Mouse (Mus musculus) cerebellum, postnatal 10 days (tissue): ENCODE data around the gene Alk.

Experiments
- DNase-seq, 2 experiments: peaks; one replicate each; pipeline ENCODE4 v3.0.0; 2021; ENCODE audit warnings: mixed read lengths in 2 of 2

The Alk gene

DNA sequence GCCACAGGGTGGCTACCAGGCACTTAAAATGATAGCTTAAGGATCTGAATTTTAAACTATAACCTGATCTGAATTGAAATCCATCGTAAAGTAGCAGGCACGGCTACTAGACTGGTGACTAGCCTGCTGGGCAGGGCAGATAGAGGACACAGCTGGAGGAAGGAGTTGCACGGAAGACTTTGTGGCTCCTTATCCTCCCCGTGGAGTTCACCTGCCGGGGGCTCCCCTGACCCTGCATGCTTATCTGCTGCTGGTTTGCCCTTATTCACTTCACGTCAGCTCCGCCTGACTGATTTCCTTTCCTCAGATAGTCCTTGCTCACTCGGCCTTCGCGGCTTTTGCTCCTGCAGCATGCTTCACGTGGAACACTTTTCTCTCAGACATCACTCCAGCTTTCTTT lies 484.1 kb downstream of the Alk start:
- DNase-seq: no peak

DNA sequence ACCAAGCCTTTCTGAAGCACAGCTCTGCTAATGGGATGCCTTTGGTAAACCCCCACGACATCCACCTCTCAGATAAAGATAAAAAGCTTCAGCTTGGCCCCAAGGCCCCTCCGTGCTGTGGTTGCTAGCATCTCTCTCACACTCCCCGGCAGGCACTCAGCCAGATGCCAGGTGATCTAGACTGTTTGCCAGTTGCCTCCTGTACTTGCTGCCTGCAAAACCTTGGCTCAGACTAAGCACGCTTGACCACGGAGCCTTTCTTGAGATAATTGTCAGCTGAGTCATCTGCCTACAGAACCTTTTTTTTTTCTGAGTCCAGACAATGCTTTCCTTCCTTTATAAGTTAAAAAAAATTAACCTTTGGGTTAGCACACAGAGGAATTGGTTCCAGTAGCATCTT lies 486.1 kb downstream of the Alk start:
- peak; percentile 79 to 91 for DNase-seq

DNA sequence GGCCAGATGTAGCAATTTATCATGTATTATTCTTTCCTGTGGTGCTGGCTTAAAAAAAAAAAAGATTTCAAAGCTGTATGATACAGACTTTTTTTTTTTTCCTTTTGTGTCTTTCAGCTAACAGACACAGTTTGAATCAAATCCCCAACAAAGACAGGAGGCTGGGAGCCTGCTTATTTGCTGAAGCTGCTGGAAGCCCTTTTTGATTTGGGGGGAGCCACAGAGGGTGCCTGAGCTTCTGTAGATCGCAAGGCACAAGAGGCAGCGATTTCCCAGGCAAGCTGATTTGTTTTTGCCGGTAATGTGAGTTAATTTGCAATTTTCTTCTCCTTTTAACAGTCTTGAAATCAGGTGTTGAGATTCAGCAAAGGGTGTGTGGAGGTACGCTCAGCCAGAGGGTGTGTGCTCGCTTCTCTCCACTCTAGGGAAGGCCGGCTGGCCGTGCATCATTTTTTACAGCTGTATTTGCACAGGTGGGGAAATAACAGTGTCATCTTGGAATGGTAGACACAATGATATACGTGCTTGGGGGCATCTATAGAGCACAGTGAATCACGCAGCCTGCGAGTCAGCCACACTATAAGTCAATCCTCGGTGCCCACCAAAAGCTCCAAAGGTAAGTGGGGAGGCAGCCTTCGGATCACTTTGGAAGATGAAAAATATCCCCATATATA lies 489.0 kb downstream of the Alk start:
- no peak for DNase-seq

DNA sequence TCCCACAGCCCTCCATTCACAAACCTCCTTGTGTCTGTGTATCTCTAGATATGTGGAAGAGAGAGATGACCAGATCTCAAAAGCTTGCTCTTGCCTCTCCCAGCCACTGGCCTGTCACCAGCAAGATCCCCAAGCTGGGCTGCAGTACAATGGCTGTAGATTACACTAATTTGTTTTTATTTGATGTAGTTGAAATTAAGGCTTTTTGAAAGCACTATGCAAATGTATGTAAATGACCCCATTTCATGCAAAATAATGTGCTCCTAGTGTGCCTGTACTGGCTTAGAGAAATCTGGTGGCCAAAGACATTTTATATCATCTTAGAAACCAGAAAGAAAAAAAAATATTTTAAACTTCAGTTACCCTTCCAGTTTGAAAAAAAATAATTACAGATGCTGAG lies 492.4 kb downstream of the Alk start:
- DNase-seq: no peak

DNA sequence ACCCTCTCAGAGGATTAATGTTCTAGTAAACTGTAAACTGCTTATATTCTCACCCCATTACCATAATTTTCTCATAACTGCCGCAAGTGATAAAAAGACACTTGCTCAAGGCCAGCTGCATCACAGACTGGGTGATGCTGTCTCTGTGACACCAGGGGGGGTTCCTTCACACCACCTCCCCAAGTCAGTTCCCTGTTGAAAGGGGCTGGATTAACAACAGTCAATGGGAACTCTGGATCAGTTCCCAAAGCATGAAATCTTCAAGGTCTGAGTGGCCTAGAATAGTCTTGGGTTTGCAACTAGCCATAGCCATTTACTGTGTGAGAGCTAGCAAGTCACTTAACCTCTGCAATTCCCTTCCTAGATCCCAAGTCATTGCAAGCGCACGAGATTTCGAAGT lies 492.9 kb downstream of the Alk start:
- no peak for DNase-seq

DNA sequence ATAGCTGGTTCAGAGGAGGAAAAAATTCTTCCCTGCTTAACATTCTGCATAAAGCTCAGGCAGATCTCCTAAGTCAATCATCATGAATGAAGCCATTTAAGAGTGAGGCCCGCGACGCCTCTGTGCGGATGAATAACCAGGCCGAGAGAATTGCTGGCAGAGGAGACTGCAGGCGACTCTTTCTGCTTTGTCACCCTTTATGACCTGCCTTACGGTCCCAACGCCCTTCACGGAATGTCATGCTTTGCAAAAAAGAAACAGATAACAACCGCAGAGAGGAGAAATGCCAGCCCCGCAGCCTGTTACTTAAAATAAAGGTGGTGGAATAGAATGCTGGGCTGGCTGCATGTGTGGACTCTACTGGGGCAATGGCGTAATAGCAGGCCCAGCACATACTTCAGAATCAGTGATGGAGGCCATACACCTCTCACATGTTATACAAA lies 517.1 kb downstream of the Alk start:
- DNase-seq: peak; percentile 50 to 54

DNA sequence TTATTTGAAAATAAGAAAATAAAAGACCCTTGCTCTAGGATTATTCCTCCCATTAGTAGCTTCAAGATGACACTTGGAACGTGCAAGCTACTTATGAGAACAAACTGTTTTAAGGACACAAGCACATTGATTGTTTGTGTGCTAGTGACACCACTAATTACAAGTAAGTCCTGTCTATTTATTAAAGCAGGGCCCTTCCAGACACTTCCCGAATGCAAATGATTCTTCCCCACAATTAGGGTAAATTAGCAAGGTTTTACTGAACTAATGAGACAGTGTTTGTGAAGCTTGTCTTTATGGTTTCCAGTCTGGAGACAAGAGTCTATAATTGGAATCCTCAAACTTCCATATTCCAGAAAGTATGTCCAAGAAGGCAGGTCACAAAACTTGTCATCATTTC lies 523.0 kb downstream of the Alk start:
- no peak for DNase-seq

DNA sequence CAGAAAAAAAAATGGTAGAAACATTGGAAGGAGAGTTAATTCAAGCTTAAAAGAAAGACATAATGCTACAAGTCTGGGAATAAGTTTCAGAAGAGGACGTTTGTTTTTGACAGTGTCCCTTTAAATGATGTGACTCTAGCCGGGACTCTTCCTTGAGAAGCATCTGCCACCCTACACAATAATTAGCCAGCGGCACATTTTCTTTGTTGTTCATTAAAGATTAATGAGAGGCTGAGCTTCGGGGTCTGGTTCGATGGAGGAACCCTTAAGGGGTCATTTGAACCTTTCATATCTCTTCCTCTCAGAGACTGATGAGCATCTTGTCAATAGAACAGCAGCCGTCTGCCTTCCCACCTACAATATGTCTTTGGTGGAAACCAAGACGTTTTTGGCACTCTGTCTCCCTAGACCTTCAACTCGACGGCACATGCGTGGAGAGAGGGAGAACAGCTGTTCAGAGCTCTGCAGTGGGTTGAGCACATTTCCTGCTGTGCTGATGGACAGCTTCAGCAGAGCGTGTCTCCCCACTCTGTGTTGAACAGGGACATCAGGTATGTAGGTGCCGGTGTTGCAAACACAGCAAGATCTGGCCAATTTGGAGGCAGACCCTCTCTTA lies 528.0 kb downstream of the Alk start:
- peak; percentile 56 to 67 for DNase-seq

DNA sequence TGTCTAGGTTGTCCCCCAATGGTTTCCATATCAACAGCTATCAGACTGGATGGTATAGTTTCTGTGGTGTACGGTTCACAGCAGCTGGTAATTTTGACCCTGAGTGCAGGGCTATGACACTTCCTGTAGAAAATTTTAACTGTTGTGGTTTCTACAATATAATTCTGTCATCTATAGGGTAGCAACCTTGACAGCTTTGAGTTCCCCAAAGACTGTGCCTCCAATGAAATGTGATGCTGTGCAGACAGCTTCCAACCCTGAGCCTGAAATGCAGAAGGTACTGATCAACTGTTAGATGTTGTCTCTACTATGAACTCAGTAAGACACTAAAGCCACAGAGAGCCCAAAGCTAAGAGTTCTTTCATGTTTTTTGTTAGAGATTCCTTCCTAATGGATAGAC lies 532.6 kb downstream of the Alk start:
- DNase-seq: no peak

DNA sequence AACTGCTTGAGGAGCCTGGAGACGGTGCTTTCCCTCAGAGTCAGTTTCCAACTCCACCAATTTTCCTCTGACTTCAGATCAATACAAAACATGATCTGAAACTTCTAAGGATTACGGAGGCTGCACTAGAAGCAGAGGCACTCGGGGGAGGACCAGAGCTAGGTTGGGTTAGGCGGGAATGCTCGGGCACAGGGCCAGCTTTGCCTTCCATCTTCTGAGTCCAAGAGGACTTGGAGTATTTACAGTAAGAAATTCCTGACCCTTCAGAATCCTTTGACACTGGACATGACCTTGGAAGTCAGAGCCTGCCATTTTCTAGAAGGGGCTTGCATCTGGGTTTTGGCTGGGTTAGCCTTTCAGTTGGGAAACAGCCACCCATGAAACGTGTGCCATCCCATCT lies 536.3 kb downstream of the Alk start:
- no peak for DNase-seq

DNA sequence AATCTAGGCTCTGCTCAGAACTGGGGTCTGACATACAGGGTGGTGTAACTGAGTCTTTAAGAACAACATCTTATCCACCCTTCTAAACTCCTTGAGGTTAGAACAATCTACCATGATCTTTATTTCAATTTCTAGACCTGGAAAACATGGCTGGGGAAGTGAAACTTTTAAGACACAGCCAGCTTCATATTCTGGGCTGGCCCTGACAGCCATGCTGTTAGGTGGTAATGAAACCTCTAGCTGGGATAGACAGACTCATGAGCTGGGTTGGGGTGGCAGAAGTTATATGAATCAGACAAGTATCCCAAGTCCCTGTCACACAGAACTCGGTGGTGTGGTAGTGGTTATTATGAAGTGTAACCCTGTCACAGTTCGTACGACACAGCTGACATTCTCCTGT lies 541.4 kb downstream of the Alk start:
- DNase-seq: no peak

DNA sequence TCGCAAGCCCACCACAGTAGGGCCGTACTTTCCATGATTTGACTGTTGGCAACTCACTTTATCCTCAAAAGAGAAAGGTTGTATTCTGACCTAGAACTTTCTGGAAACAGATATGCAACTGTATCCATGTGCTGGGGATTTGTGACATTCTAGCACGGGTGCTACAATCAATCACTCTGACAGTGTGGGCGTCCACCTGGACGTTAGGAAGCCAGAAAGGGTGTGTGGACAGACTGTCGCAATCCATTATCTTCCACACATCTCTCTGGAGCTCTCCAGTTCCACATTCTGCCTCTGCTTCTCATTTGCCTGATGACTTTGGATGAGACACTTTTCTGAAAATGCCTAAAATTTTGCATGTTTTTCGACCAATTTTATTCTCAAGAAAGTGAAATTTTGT lies 545.1 kb downstream of the Alk start:
- no peak for DNase-seq

DNA sequence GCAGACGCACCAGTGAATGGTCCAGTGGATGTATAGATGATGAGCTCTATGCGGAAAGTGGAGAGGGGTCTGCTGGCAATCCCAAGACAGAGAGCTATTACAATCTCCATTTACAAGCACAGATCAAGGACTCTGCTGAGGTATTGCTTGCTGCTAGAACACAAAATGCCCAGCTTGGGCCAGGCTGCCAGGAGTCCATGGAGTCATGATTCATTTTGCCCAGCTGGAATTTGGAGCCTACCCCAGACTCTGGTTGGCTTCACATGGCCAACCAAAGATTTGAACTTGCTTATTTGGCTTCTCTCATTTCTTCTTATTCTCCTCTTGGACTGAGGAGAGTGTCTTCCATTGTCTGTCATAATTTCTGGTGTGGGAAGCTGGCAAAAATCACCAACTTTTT lies 558.8 kb downstream of the Alk start:
- peak; percentile 76 to 84 for DNase-seq

DNA sequence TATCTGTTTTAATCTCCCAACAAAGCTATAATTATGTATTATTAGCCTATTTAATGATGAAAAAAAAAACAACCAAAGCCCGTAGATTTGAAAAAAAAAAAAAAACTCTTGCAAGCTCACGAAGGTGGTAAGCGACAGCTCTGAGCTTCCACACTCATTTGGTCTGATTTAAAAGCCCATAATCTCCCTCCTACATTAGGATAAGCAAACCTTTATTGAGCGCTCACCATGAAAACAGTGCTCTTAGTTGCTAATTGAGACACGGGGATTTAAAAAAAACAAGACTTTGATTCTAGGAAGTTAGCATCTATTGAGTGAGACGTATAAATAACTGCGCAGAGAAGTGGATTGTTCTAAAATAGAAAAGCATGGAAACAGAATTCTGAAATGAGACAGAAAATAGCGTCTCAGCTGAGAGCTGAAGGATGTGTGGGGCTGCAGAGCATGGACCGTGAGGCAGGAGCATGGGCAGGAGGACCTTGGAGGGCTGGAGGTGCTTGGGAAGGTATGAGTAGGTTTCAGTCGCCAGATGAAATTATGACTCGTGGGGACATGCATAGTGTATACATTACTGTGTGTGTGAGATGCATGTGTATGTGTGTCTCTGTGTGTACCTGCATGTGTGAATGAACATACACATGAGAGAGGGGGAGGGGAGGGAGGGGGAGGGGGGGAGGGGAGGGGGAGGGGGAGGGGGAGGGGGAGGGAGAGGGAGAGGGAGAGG lies 560.6 kb downstream of the Alk start:
- no peak for DNase-seq

DNA sequence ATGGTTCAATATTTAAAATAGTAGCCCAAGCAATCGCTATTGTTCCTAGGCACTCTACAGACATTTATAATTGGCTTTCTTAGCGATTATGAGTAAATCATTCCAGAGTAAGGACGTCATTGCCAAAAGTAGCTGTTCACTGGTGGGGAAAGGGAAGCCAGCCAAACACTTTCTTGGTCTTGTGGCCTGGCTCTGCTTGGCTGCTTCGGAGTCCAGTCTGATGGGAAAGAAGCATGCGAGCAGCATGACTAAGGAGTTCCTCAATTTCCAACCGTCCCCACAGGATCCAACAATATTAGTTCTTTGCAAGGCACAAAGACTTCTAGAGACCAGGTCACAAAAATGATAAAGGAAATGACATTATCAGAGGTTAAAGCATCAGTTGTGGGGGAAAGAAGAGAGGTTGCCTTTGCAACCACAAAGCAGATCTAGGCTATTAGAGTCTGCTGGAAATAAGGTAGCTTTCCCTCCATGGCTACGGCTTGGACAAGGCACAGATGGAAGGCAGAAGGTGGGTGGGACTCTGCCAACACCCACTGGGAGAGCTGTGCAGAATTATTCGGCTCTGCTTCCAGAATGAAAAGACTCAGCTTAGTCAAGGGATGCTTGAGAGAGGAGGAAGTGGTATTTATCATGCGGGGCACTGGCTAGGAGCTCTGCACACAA lies 561.3 kb downstream of the Alk start:
- peak; percentile 98 for DNase-seq

DNA sequence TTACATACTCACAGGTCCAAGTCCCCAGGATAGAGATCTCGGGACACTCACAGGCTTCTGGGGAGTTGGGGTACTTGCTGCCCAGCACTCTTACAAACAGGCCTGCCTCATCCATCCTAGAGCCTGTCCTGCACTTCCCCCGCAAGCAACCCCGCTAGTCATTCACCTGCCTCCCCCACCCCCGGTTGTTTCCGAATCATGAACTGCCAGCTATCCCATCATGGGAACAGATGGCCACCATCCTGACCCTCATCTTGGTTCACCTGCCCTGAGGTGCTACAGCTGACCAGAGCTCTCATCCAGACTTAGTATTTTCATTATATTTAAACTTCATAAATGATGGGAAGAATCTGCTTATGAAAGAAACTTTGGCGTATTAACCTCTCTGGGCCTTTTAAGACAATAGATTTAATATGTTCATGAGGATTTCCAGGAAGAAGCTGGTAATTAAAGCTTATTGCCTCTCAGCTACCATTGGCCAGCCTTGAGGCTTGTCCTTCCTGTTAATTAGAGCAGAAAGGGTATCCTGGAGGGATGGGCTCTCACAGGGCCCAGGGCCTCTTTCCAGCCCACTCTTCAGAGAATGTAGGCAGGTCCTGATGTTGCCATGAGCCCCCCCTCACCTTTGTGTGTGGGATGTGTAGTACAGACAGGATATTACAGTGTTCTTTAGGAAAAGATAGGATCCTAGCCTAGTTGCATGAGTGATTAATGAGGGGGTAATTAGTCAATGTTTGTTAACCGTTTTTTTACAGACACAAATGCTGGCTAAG lies 565.1 kb downstream of the Alk start:
- DNase-seq: peak; percentile 78 to 88

DNA sequence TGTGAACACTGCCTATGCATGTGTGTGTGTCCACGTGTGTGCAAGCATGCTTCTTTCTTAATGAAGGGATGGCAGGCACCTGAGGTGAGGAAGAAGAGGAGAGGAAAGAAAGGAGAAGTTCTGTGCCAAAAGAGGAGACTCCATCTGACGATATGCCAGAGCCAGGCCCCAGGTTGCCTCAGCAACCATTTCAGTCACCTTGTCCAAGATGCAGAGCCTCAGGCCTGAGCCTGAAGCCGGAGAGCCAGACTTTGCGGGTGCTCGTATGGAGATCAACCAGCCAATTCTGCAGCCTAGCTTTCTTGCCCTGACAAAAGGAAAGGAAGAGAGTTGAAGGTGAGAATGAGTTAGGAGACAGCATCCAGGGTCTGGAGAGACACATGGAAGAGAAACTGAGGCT lies 566.1 kb downstream of the Alk start:
- peak; percentile 68 to 78 for DNase-seq

DNA sequence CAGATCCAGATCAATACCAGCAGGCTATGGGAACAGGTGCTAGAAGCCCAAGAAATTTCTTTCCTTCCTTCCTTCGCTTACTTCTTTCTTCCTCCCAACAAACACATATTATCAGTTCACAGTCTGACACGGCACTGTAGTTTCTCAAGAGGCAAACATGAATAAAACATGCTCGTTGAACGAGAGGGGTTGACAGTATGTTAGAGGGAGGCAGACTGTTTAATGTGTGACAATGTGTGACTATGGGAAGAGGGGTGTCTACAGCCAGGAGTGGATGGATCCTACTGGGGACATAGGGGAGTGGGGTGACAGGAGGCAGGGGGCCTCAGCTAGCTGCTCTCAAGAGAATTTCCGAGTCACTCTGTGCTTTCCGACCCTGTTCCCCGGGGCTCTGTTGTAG lies 573.8 kb downstream of the Alk start:
- DNase-seq: no peak

DNA sequence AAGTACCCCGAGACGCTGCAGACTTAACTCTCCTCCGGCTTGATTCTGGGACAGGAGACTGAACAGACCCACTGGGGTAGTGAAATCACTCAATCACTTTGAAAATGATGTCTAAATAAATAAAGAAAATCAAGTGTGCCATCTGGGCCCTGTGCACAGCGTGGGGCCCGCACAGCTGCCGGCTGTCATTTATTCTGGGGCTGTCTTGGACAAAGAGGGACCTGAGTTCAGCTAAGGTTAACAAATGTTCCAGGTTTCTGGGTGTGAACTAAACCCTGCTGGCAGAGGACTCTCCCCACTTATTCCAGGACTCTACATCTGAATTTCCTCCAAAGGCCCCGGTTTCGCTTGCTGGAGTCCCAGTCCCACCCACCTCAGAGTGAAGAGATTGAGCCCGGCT lies 581.1 kb downstream of the Alk start:
- peak in 1 of 2 experiments; percentile 28 for DNase-seq

DNA sequence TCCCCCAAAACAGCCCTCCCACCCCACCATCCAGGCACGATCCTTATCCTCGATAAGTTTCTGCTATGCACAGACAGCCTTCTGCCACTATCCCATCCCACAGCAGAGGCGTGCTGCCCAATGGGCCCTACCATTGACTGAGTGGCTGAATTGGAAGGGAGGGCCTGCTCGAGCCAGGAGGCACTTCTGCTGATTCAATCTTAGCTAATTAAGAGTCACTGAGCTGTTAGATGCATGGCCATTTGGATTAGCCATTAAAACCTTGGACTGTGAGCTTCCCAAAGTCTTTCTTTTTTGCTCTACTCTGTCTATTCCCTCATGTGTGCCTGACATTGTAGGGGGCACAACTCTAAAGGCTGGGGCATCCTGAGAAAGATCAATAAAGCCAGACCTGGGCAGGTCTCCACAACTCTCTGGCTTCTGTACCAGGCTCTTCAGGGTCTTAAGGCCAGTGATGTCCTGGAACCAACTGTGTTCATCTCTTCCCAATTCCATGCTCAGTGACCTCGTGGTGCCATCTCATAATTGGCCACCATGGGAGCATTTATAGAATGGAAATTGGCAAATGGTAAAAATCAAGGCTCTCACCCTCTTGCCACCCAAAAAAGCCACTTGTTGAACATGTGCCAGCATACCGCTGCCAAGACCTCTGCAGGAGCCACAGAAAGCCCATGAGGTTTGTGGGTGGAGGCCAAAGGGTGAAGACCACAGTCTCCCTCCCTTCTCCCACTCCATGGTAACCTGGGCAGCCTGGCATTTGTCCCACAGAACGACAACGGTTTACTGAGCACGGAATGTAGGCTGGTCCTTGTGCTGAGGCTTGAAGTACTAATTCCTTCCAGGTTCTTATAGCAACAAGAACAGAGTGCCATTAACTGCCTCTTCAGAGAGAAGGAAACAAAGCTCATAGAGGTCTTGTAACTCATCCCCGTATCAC lies 582.4 kb downstream of the Alk start:
- peak; percentile 57 to 68 for DNase-seq

DNA sequence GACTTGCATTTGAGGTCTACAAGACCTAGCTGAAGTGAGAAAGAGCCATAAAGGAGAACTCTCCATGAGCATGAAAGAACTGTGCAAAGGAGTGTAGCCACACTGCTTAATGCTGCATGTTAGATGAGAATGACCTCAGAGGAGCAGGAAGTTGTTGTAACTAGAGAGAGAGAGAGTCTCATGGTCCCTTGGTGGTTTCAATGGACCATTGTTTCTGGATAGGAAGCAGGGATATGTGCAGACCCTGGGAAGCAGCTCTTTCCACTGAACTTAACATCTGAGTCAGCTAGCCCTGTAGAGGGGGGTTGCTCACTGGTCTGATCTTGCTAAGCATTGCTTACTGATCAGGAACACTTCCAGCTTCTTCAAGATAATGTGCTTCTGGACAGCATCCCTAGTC lies 587.1 kb downstream of the Alk start:
- DNase-seq: no peak

DNA sequence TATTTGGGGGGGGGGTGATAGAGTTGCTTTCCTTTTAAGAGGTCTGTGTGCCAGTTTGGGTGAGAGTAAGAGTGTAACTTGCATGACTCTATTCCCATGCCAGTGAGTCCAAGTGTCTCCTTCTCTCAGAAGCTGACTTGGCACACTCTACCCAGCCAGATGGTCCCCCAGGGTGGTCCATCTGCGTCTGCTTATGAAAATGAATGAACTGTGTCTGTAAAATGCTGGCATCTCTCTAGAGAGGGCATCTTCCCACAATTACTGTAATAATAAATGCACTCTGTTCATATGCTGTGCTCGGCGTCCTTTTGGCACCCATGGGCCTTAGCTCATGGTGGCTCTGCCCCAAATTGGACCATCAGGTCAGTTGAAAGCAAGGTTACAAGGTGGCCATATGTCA lies 589.2 kb downstream of the Alk start:
- DNase-seq: peak; percentile 98 to 99
